In the genomic region with DNA sequence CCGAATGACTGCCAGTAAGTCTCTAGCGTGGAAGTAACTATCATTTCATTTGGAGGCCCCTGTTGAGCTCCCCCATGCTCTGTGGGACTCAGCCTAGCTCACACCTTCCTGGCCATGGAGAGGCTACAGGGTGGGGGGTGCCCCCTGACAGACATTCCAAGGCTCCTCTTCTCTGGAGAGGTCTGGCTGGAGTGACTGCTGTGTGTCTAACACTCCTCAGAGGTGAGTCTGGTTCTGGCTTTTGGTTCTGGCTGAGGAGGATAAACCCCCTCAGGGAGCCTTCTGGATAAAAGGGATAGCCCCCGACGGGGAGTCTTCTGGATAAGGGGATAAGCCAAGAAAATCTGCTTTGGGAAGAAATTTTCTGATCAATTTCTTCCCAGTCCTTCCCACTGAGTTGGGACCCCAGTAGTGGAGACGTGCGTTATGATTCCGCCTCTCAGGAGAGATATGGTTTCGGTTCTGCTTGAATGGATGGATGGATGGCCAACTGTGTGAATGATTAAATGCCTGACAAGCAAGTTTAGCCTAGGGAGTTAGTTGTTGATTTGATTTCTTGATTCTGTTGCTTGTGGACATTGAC, we compare ENCODE assay signal across 8 mouse cellular contexts. TPM values are rescaled to one million over a fixed set of nuclear protein-coding genes. Genes with fewer than 3 reads are reported as not detected.
DNase-seq lines count a peak whose midpoint lies in the region; ATAC-seq and TF ChIP-seq lines count a peak whose summit lies in the region.

No protein-coding gene starts in this region.

- H3K36me3 ChIP-seq in forebrain, embryonic 11.5 days (ENCODE audit: control insufficient read depth, insufficient read depth, low read length) = no peaks in the 10 kb centered on the region
- no peaks in the 10 kb centered on the region for H3K36me3 ChIP-seq in limb, embryonic 11.5 days (ENCODE audit: control insufficient read depth, insufficient read depth, low read length)
- H3K36me3 ChIP-seq in neural tube, embryonic 12.5 days = no peaks in the 10 kb centered on the region

- peak; percentile 24 for ATAC-seq in forebrain, embryonic 11.5 days (replicated peaks; ENCODE audit: low FRiP score)
- ATAC-seq in limb, embryonic 11.5 days (ENCODE audit: insufficient number of reproducible peaks, low FRiP score, low TSS enrichment, low read depth) = no peak
- ATAC-seq in neural tube, embryonic 12.5 days (ENCODE audit: low FRiP score, low read depth) = no peak

- no peak overlapping the region for H3K4me2 ChIP-seq in forebrain, embryonic 11.5 days (ENCODE audit: low read depth, low read length, severe bottlenecking)
- H3K4me2 ChIP-seq in limb, embryonic 11.5 days (ENCODE audit: low read depth, severe bottlenecking) = peak overlapping the region; percentile 66
- H3K4me2 ChIP-seq in neural tube, embryonic 12.5 days (replicated peaks) = peak overlapping the region; percentile 76

- H3K4me1 ChIP-seq in forebrain, embryonic 11.5 days (replicated peaks; ENCODE audit: control insufficient read depth, insufficient read depth, low read length) = no peaks in the 10 kb centered on the region; the same call in 1 of the 2 replicates
- 0 out of 2 replicates have a peak, but pooled peaks cover 3% of the 10 kb centered on the region for H3K4me1 ChIP-seq in limb, embryonic 11.5 days (ENCODE audit: control insufficient read depth, insufficient read depth, low read length)
- peaks cover 9% of the 10 kb centered on the region for H3K4me1 ChIP-seq in neural tube, embryonic 12.5 days

- no peak for DNase-seq in layer of hippocampus, adult 2 months (ENCODE audit: low spot score in 2 of 2)
- no peak for DNase-seq in layer of hippocampus, adult 18-20 months (ENCODE audit: low spot score in 2 of 2)
- DNase-seq in forebrain, embryonic 11.5 days (ENCODE audit: low spot score) = no peak
- no peak for DNase-seq in limb, embryonic 11.5 days (ENCODE audit: low spot score)
- DNase-seq in spleen, postnatal 36 days (ENCODE audit: low spot score in 2 of 2) = no peak
- no peak for DNase-seq in urinary bladder, adult 2 months (ENCODE audit: low spot score)
- DNase-seq in embryo, embryonic 9.5 days (ENCODE audit: extremely low spot score) = no peak

- H3K4me3 ChIP-seq in layer of hippocampus, adult 2 months = peak overlapping the region; percentile 66; the same call in 1 of the 2 replicates
- H3K4me3 ChIP-seq in forebrain, embryonic 11.5 days (ENCODE audit: low read depth, low read length) = peak overlapping the region; percentile 49; the same call in 1 of the 2 replicates
- peak overlapping the region; percentile 42; the same call in 1 of the 2 replicates for H3K4me3 ChIP-seq in limb, embryonic 11.5 days (ENCODE audit: low read depth, low read length)
- peak overlapping the region; percentile 51 for H3K4me3 ChIP-seq in neural tube, embryonic 12.5 days

- H3K27me3 ChIP-seq in forebrain, embryonic 11.5 days (ENCODE audit: control insufficient read depth, insufficient read depth, low read length) = no peaks in the 10 kb centered on the region
- no peaks in the 10 kb centered on the region for H3K27me3 ChIP-seq in limb, embryonic 11.5 days (ENCODE audit: control insufficient read depth, insufficient read depth, low read length)
- no peaks in the 10 kb centered on the region for H3K27me3 ChIP-seq in neural tube, embryonic 12.5 days (replicated peaks)

- no peaks in the 10 kb centered on the region for H3K9me3 ChIP-seq in forebrain, embryonic 11.5 days (ENCODE audit: control insufficient read depth, low read length)
- H3K9me3 ChIP-seq in limb, embryonic 11.5 days (ENCODE audit: control insufficient read depth, low read length) = no peaks in the 10 kb centered on the region
- H3K9me3 ChIP-seq in neural tube, embryonic 12.5 days = no peaks in the 10 kb centered on the region

- no peak overlapping the region for H3K9ac ChIP-seq in forebrain, embryonic 11.5 days (ENCODE audit: low read length)
- no peak overlapping the region; the same call in 1 of the 2 replicates for H3K9ac ChIP-seq in limb, embryonic 11.5 days (ENCODE audit: low read length)
- no peak overlapping the region for H3K9ac ChIP-seq in neural tube, embryonic 12.5 days

- no peak for TF ChIP-seq CTCF in layer of hippocampus, adult 2 months (conservative IDR thresholded peaks at IDR 0.05)

- 33% methylated on average over 8 of the region's 8 CpGs for WGBS in forebrain, embryonic 11.5 days
- 33% methylated on average over 8 of the region's 8 CpGs for WGBS in limb, embryonic 11.5 days
- WGBS in neural tube, embryonic 12.5 days = 31% methylated on average over 8 of the region's 8 CpGs

- H3K27ac ChIP-seq in layer of hippocampus, adult 2 months = no peak overlapping the region
- H3K27ac ChIP-seq in forebrain, embryonic 11.5 days (ENCODE audit: low read depth, low read length) = no peak overlapping the region
- no peak overlapping the region for H3K27ac ChIP-seq in limb, embryonic 11.5 days (replicated peaks; ENCODE audit: low read depth, low read length)
- no peak overlapping the region for H3K27ac ChIP-seq in neural tube, embryonic 12.5 days

RNA-seq across cellular contexts. Expression of a gene that starts 25.1 kb away (rescaled TPM):
- total RNA-seq in layer of hippocampus, adult 2 months (2021) = 10 to 100 TPM; 30.1 to 33.6 TPM
- 10 to 100 TPM; 28.0 to 28.8 TPM for total RNA-seq in layer of hippocampus, adult 18-20 months (2021)
- 67.7 and 69.9 TPM in 2 replicates for polyA plus RNA-seq in forebrain, embryonic 11.5 days (2014; fragmentation: Nextera tagmentation; extraction: Ambion mirVana)
- polyA plus RNA-seq in limb, embryonic 11.5 days (2014; fragmentation: Nextera tagmentation; extraction: Ambion mirVana) = 88.3 and 88.8 TPM in 2 replicates
- polyA plus RNA-seq in neural tube, embryonic 12.5 days (2016; fragmentation: Nextera tagmentation; extraction: Ambion mirVana) = 71.0 and 72.5 TPM in 2 replicates
- polyA plus RNA-seq in urinary bladder, adult 2 months (2012; rRNA removed) = 35.6 and 41.6 TPM in 2 replicates

RNA-seq across cellular contexts. Expression of a gene that starts 48.1 kb away (rescaled TPM):
- total RNA-seq in layer of hippocampus, adult 2 months (2021) = 1 to 10 TPM; 5.4 to 6.3 TPM
- total RNA-seq in layer of hippocampus, adult 18-20 months (2021) = 1 to 10 TPM; 4.3 to 5.6 TPM
- polyA plus RNA-seq in forebrain, embryonic 11.5 days (2014; fragmentation: Nextera tagmentation; extraction: Ambion mirVana) = 26.9 and 28.7 TPM in 2 replicates
- 36.0 and 36.9 TPM in 2 replicates for polyA plus RNA-seq in limb, embryonic 11.5 days (2014; fragmentation: Nextera tagmentation; extraction: Ambion mirVana)
- polyA plus RNA-seq in neural tube, embryonic 12.5 days (2016; fragmentation: Nextera tagmentation; extraction: Ambion mirVana) = 27.2 and 28.4 TPM in 2 replicates
- polyA plus RNA-seq in urinary bladder, adult 2 months (2012; rRNA removed) = 3.4 and 4.6 TPM in 2 replicates
